Mouse (Mus musculus) C2C12 (cell line): Measurements from ENCODE around the gene Gm4559.

Experiments used
- CEBPB ChIP-seq: IDR thresholded peaks from one replicate; pipeline ENCODE4 v1.6.1; 2011; ENCODE audit warnings: low read depth, mild to moderate bottlenecking, control low read depth, moderate library complexity
- CTCF ChIP-seq: IDR thresholded peaks from one replicate; pipeline ENCODE4 v1.5.1; 2011; ENCODE audit not compliant: control insufficient read depth, insufficient read depth, insufficient read length
- FOSL1 ChIP-seq: IDR thresholded peaks from one replicate; pipeline ENCODE4 v1.8.0; 2011; ENCODE audit warnings: mild to moderate bottlenecking, low read length; ENCODE audit not compliant: poor library complexity, insufficient read depth, severe bottlenecking
- MAX ChIP-seq: IDR thresholded peaks from one replicate; pipeline ENCODE4 v1.6.1; 2011; ENCODE audit warnings: mild to moderate bottlenecking, control low read depth
- MYOD1 ChIP-seq: IDR thresholded peaks from one replicate; pipeline ENCODE4 v1.6.1; 2011; ENCODE audit warnings: low read depth; ENCODE audit not compliant: control insufficient read depth, insufficient read length
- USF1 ChIP-seq: IDR thresholded peaks from one replicate; pipeline ENCODE4 v1.6.1; 2011; ENCODE audit warnings: low read depth, mild to moderate bottlenecking, control low read depth, moderate library complexity

DNA sequence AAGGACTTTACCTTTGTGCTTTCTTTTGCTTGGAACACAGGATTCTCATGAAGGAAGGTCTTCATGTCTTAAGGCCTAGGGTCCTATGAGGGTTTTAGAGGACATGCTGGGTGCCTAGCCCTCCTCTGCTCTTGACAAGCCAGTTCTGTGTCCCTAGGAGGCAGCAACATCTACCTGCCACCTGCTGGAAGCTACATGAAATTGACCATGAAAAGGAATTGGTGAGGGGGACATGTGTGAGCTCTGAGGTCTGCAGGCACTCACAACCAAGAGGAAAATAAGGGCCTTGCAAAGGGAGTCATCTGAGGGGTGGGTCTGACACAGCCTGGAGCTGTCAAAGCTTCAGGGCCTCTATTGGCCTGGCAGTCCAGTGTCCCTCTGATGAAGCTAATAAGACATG, 21.3 kb upstream of the Gm4559 start:
- no peak for TF ChIP-seq CTCF
- TF ChIP-seq CEBPB = no peak
- no peak for TF ChIP-seq MAX
- TF ChIP-seq MYOD1 = no peak
- TF ChIP-seq FOSL1 = no peak
- TF ChIP-seq USF1 = no peak
